Mouse (Mus musculus) liver, embryonic 18 days (tissue): ENCODE measurements around the gene Jak2. TPM values are rescaled to one million over a fixed set of nuclear protein-coding genes. Genes with fewer than 3 reads are reported as not detected.

ENCODE experiments used
- polyA plus RNA-seq: library from polyadenylated mRNA; depleted of rRNA; stranded (reverse); fragments of >200 nt; gene quantifications from 2 replicates; pipeline ENCODE4 v1.2.3, GENCODE M21; 2012; rRNA removed

Gene Jak2
- polyA plus RNA-seq = 7.2 and 7.8 TPM in 2 replicates

GRCm38 (mm10) chr19:29251191-29251957, at the start of gene Jak2:
Jak2 (plus strand) TSS chr19:29251828.

DNA sequence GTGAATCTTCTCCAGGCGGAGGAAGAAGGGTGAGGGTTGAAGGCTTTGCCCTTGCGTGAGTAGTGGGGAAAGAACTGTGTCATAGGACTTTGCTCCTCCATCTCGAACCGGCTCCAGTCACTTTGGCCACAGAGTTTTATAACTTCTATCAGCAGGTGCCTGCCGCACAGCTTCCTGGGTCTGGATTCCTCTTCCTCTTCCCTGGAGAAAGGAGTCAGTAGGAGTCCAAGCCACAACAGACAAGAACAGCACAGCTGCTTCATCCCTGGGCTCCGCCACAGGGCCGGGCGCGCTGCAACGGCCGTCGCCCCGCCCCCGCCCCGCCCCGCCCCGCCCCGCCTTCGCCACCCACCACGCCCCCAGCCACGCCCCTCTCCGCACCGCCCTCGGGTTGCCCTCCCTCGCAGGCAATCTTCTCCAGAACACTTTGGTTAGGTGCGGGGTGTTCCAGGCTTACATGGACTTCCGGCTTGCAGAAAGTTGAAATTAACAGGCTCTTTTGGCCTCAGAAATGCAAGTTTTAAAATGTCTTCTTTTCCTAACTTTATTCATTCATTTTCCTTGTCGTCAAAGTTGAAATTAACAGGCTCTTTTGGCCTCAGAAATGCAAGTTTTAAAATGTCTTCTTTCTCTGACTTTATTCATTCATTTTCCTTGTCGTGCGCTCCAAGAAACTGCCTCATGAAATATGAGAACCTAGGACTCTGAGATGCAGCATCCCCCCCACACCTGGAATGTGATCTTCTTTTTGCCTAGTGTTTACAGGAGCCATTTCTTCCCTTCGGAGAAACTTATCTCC, 73.6 kb downstream of the Jak2 start, which contains the start of gene Insl6:
Insl6 (minus strand) TSS at position 304 of the 799 bp plus-strand sequence.

DNA sequence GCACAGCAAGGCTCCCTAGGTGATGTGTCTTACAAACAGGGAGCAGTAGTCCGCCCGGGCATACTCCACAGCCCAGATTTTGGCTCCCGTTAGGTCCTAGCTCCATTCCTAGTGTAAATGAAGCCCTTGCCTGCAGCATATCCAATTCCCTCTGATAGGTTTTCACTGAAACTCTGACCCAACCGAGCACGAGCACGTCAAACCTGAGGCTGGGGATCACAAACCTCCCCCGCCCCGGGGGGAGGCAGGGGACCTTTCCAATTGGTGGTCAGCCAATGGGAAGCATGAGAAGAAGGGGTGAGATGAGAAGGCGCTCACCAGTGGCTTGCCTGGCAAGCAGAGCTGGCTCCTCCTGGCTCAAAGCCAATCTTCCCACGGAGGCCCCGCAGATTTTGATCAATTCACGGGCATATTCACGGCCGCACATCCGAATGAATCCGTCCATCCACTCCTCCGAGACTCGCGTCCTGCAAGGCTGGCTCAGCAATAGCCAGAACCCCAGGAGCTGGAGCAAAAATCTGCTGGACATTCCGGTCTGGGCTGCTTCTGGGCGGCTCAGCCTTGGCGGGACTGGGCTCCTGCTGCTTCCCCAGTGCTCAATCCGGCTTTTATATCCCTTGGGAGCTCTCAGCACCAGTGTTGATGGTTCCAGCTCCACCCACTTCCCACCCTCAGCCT, 82.6 kb downstream of the Jak2 start, which contains the start of gene Rln1:
Rln1 (minus strand) TSS at position 603 of the 678 bp plus-strand sequence.

Other genes starting within 250 kb of the Jak2 start
- 37.6 and 38.0 TPM in 2 replicates for gene Ak3, start 203.9 kb upstream of the Jak2 start, polyA plus RNA-seq
- 37.9 and 38.6 TPM in 2 replicates for gene Rcl1, start 150.5 kb upstream of the Jak2 start, polyA plus RNA-seq
- 1.2 and 1.4 TPM in 2 replicates for gene Insl6, start 73.5 kb downstream of the Jak2 start, polyA plus RNA-seq
- gene Rln1, start 82.8 kb downstream of the Jak2 start, polyA plus RNA-seq = 0.04 TPM in 1 of 2 replicates, not detected in the other
- gene Plgrkt, start 115.6 kb downstream of the Jak2 start, polyA plus RNA-seq = 51.2 and 61.5 TPM in 2 replicates
- 5.8 and 6.8 TPM in 2 replicates for gene Cd274, start 115.6 kb downstream of the Jak2 start, polyA plus RNA-seq
- 0.03 and 0.05 TPM in 2 replicates for gene Pdcd1lg2, start 159.1 kb downstream of the Jak2 start, polyA plus RNA-seq